Mouse (Mus musculus) megakaryocyte, embryonic 14.5 days (primary cell): ENCODE measurements at regions not wholly inside any gene's neighbourhood (a gene's known extent, or its start where the extent isn't known, plus 50 kb on each side); places are given as distances from the start of the nearest gene placed in this dataset.

Source experiments
- H3K27me3 ChIP-seq: replicated peaks from 2 replicates; pipeline ENCODE3; 2012; ENCODE audit warnings: inconsistent platforms
- H3K36me3 ChIP-seq: replicated peaks from 2 replicates; pipeline ENCODE3; 2012; ENCODE audit warnings: low read length, inconsistent platforms, mixed read lengths
- H3K4me1 ChIP-seq: 2 replicates; pipeline ENCODE4 v1.6.1; 2012; ENCODE audit warnings: inconsistent platforms
- H3K4me3 ChIP-seq: replicated peaks from 2 replicates; pipeline ENCODE3; 2012; ENCODE audit warnings: moderate library complexity, mild to moderate bottlenecking, inconsistent platforms
- H3K9me3 ChIP-seq: 2 replicates; pipeline ENCODE4 v1.6.1; 2012; ENCODE audit warnings: inconsistent platforms
- FLI1 ChIP-seq: IDR thresholded peaks from 2 replicates; pipeline ENCODE4 v1.6.1; 2012; ENCODE audit warnings: low read length, inconsistent platforms, mixed read lengths
- GATA1 ChIP-seq: IDR thresholded peaks from 3 replicates; pipeline ENCODE4 v1.6.1; 2012; ENCODE audit warnings: mixed read lengths, low read length, inconsistent platforms, borderline replicate concordance

DNA sequence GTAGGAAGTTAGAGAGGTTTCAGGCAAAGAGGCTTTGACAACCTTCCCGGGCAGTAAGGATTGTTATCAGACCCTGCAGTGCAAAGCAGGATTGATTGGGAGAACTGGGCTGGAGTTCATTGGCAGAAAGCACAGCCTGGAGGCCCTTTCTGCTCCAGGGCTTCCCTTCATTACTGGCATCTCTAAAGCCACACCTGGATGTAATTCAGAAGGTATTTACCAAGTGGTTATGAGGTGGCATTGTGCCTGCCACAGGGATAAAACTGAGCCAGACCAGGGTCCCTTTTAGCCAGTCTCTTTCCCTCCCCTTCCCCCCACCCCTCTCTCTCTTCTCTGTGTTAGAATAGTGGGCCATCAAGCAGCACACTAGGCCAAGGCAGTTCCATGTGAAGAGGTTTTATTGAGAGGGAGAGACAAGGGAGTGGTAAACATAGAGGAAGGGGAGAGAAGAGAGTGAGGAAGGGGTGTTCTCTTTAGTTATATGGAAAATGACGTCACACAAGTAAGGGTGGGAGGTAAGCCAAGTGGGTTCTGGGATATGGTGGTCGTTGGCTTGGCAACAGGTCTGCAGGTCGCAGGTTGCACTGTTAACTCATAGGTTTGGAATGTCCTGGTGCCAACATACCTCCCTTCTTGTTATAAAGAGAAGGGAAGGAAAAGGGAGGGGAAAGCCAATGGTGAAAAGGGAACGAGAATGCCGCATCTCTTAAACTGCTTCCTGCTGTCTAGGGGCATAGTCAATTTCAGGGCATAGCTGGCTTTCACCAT, 99.4 kb downstream of the Tmem17 start:
- H3K4me3 ChIP-seq: no peak overlapping the region
- peaks cover 24% of the 10 kb centered on the region for H3K27me3 ChIP-seq
- H3K9me3 ChIP-seq: peaks cover 7% of the 10 kb centered on the region; the same call in 1 of the 2 replicates
- H3K4me1 ChIP-seq: peaks cover 5% of the 10 kb centered on the region; the same call in 1 of the 2 replicates
- no peaks in the 10 kb centered on the region for H3K36me3 ChIP-seq
- TF ChIP-seq GATA1 (no peak), FLI1 (no peak)

GRCm38 (mm10) chr11:22613500-22613899, 101.6 kb downstream of the Tmem17 start:
- H3K9me3 ChIP-seq: peaks cover 7% of the 10 kb centered on the region; the same call in 1 of the 2 replicates
- H3K4me1 ChIP-seq: peaks cover 14% of the 10 kb centered on the region
- H3K36me3 ChIP-seq: no peaks in the 10 kb centered on the region
- TF ChIP-seq GATA1 (no peak), FLI1 (no peak)
- H3K4me3 ChIP-seq: no peak overlapping the region
- H3K27me3 ChIP-seq: peaks cover 27% of the 10 kb centered on the region

GRCm38 (mm10) chr11:22617204-22617874, 105.5 kb downstream of the Tmem17 start:
- Histone ChIP-seq H3K4me1 (peaks cover 9% of the 10 kb centered on the region), H3K36me3 (no peaks in the 10 kb centered on the region), H3K27me3 (peaks cover 16% of the 10 kb centered on the region), H3K9me3 (peaks cover 7% of the 10 kb centered on the region; the same call in 1 of the 2 replicates), H3K4me3 (peak overlapping the region; percentile 92)
- TF ChIP-seq FLI1 (no peak), GATA1 (no peak)

DNA sequence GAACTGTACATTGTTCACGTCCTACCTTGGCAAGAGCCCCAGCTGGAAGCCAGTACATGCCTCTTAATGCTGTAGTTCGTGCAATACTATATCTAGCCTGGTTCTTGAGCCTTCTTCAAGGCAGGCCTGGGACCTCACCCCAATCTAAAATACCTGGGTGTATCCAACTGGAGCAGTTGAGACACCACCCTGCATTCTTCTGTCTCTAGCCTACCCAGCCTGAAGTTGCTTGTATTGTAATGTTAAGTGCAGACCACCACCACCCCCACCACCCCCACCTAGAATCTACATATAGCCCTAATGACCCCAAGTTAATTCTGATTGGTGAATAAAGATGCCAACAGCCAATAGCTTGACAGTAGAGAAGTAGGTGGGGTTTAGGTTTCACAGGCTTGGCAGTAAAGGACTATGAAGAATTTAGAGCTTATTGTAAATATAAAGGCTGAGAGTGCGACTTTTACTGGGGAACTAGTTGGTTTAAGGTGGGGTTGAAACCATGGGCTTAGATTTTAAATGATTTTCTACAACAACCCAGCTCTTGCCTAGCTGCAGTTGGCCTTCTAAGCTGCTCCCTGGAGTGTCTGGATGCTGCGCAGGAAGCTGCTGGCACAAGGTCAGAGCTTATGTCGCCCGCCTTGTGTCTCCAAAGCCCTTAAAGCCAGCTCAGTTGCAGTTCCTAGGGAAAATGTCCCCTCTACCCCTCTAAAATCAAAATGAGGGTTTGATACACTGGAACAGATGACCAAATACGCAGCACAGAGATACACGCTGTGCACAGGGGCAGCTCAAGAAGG, 109.2 kb downstream of the Tmem17 start:
- peaks cover 31% of the 10 kb centered on the region for H3K27me3 ChIP-seq
- no peaks in the 10 kb centered on the region for H3K9me3 ChIP-seq
- H3K4me3 ChIP-seq: no peak overlapping the region
- H3K36me3 ChIP-seq: no peaks in the 10 kb centered on the region
- peaks cover 9% of the 10 kb centered on the region for H3K4me1 ChIP-seq
- TF ChIP-seq GATA1 (no peak), FLI1 (no peak)

- Histone ChIP-seq H3K4me1 (peaks cover 9% of the 10 kb centered on the region), H3K36me3 (no peaks in the 10 kb centered on the region), H3K4me3 (no peak overlapping the region), H3K9me3 (no peaks in the 10 kb centered on the region), H3K27me3 (peaks cover 32% of the 10 kb centered on the region)
- TF ChIP-seq GATA1 (no peak), FLI1 (no peak)
These were observed 110.0 kb downstream of the Tmem17 start for GRCm38 (mm10) chr11:22621868-22622267.

GRCm38 (mm10) chr11:22622496-22622997, 110.7 kb downstream of the Tmem17 start:
- no peaks in the 10 kb centered on the region for H3K36me3 ChIP-seq
- peaks cover 32% of the 10 kb centered on the region for H3K27me3 ChIP-seq
- no peaks in the 10 kb centered on the region for H3K9me3 ChIP-seq
- no peak for TF ChIP-seq FLI1
- TF ChIP-seq GATA1: no peak
- no peak overlapping the region for H3K4me3 ChIP-seq
- H3K4me1 ChIP-seq: peaks cover 3% of the 10 kb centered on the region

GRCm38 (mm10) chr11:22626407-22626806, 114.5 kb downstream of the Tmem17 start:
- H3K36me3 ChIP-seq: no peaks in the 10 kb centered on the region
- no peak for TF ChIP-seq GATA1
- TF ChIP-seq FLI1: no peak

DNA sequence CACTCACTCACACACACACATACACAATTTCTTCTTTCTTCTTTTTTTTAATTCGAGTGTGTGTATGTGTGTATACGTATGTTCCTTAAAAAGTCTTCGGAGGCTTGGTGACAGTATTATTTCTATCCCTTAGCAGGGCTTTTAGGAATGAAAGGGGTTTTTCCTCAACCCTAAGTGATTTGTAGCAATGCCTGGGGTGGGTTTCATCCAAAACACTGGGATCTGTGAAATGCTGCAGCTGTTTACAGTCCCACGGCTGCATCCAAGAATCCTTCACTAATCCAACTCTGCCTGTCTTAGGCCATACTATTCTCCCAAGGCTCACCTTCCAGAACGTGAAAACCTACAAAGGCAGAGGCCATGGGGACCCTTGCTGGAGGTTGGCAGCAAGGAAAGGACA, 116.6 kb downstream of the Tmem17 start:
- Histone ChIP-seq H3K27me3 (peaks cover 15% of the 10 kb centered on the region), H3K4me3 (no peak overlapping the region), H3K36me3 (no peaks in the 10 kb centered on the region), H3K9me3 (no peaks in the 10 kb centered on the region), H3K4me1 (peaks cover 45% of the 10 kb centered on the region)
- TF ChIP-seq GATA1 (no peak), FLI1 (no peak)

More at GRCm38 (mm10) chr11:22626407-22626806, 114.5 kb downstream of the Tmem17 start:
- Histone ChIP-seq H3K27me3 (peaks cover 24% of the 10 kb centered on the region), H3K9me3 (no peaks in the 10 kb centered on the region), H3K4me1 (peaks cover 25% of the 10 kb centered on the region), H3K4me3 (no peak overlapping the region)

DNA sequence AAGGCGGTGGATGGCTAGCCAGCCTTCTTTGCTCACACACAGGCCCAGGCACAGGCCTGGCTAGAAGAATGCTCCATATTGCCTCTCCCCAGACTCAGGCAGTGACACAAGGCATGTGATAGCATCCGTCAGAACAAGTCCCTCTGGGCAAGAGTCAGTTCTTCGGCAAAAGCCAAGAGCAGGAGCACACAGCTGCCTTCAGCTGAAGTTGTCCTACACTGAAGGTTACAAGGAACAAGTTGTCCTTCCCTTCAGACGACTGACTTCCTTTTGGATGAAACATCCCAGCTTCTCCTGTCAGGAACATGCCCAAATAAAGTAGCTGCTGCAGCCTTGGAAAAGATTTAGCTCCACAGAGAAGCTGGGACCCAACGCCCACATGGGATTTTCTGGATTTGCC, 117.1 kb downstream of the Tmem17 start:
- Histone ChIP-seq H3K4me1 (peaks cover 49% of the 10 kb centered on the region), H3K9me3 (no peaks in the 10 kb centered on the region), H3K4me3 (no peak overlapping the region), H3K27me3 (peaks cover 12% of the 10 kb centered on the region), H3K36me3 (no peaks in the 10 kb centered on the region)
- TF ChIP-seq FLI1 (no peak), GATA1 (no peak)
